Mouse (Mus musculus) retina, embryonic 14.5 days (tissue): ENCODE results near the gene Cnrip1.

Experiments
- DNase-seq: peaks from one replicate; pipeline ENCODE4 v3.0.0-alpha.2; 2015; ENCODE audit warnings: low spot score

The Cnrip1 gene

DNA sequence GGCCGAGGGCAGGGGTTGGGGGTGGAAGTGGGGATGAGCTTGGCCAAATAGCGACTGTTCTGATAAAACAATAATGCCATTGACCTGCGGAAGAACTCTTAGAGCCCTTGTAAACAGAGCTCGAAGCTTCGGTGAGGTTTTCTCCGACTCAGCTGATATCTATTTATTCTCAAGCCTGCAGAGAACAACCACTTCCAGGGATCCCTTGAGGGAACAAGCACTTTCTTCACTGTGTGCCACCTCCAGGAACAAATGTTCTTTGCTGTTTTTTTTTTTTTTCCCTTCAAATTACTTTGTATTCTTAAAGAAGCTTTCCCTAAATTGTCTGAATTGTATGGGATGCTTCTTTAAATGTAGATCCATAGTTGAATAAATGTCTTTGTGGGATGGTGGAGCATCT lies 56.0 kb downstream of the Cnrip1 start:
- no peak for DNase-seq

- no peak for DNase-seq
Observed at GRCm38 (mm10) chr11:17112419-17113090, 61.2 kb downstream of the Cnrip1 start.

DNA sequence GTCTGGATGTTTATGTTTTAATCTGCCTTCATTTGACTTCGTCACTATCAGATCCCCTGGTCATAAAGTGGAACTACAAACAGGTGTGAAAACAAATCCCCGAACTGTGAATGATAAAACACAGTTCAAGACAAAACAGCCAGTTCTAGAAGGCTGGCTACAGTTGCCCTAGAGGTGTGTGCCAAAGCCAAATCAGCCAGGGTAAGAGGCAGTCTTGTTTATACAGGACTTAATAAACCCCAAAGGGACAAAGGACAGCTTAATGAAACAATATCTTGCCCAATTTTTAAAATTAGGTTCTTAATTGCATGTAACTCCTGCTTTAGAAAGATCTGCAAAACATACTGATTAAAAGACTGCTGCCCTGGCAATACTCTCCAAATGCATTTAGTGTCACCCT lies 75.0 kb downstream of the Cnrip1 start:
- no peak for DNase-seq
